Mouse (Mus musculus) layer of hippocampus, adult 2 months (tissue): Measurements from ENCODE around the gene Cdc42ep3. TPM values are rescaled to one million over a fixed set of nuclear protein-coding genes. Genes with fewer than 3 reads are reported as not detected.

Experiments
- DNase-seq, 2 experiments: peaks; one replicate each; pipeline ENCODE4 v3.0.0; 2022; ENCODE audit warnings: low spot score in 2 of 2
- H3K27ac ChIP-seq: fragments of 200-600 bp; 2 replicates; pipeline ENCODE4 v1.8.1; 2022
- H3K4me3 ChIP-seq: fragments of 200-600 bp; 2 replicates; pipeline ENCODE4 v1.8.1; 2022; ENCODE audit warnings: mild to moderate bottlenecking
- CTCF ChIP-seq: fragments of 200-600 bp; conservative IDR thresholded peaks from 2 replicates; pipeline ENCODE4 v1.8.1; 2022; ENCODE audit warnings: antibody characterized with exemption, mild to moderate bottlenecking, moderate library complexity
- long read RNA-seq, 2 experiments: library from polyadenylated mRNA; stranded (forward); transcript quantifications; one replicate each; pipeline ENCODE4 v2.0.0; 2021; ENCODE audit warnings: borderline mapping rate in 2 of 2
- total RNA-seq, 2 experiments: library from RNA; stranded (reverse); gene quantifications; 2 replicates each; pipeline ENCODE4 v1.2.3; 2021

Gene Cdc42ep3
- total RNA-seq: 1 to 10 TPM; 5.5 to 6.1 TPM
- long read RNA-seq, experiment 1, partial matches to known transcripts: 0 of 3 reads
- long read RNA-seq, experiment 1, other reads (novel, unspliced or antisense): 0 of 3 reads
- long read RNA-seq, experiment 2, partial matches to known transcripts: 0 of 5 reads
- long read RNA-seq, experiment 2, other reads (novel, unspliced or antisense): 1 of 5 reads

- peak within 1 kb of the TSS; percentile 82 for H3K4me3 ChIP-seq
- peak; percentile 19 to 57 for DNase-seq
- TF ChIP-seq CTCF: no peak; the same call in 1 of the 2 replicates
- peak within 1 kb of the TSS; percentile 82 for H3K27ac ChIP-seq
These were observed at the start of gene Cdc42ep3 for GRCm38 (mm10) chr17:79354444-79355270. Gene Cdc42ep3, minus strand, starts transcription at chr17:79355091.

- no peak overlapping the region for H3K4me3 ChIP-seq
- TF ChIP-seq CTCF: no peak
- DNase-seq: no peak
- H3K27ac ChIP-seq: no peak overlapping the region
These were observed 45.5 kb upstream of the Cdc42ep3 start for GRCm38 (mm10) chr17:79400356-79400755.

- Histone ChIP-seq H3K27ac (no peak overlapping the region), H3K4me3 (no peak overlapping the region)
- no peak for DNase-seq
- no peak for TF ChIP-seq CTCF
These were observed 43.5 kb upstream of the Cdc42ep3 start for GRCm38 (mm10) chr17:79398416-79398815.

GRCm38 (mm10) chr17:79394799-79395198, 39.9 kb upstream of the Cdc42ep3 start:
- peak in 1 of 2 experiments; percentile 6 for DNase-seq
- H3K27ac ChIP-seq: no peak overlapping the region
- H3K4me3 ChIP-seq: no peak overlapping the region
- TF ChIP-seq CTCF: no peak

GRCm38 (mm10) chr17:79393886-79394285, 39.0 kb upstream of the Cdc42ep3 start:
- no peak for TF ChIP-seq CTCF
- no peak overlapping the region for H3K27ac ChIP-seq
- no peak for DNase-seq
- no peak overlapping the region for H3K4me3 ChIP-seq

GRCm38 (mm10) chr17:79387465-79388066, 32.7 kb upstream of the Cdc42ep3 start:
- no peak for DNase-seq
- TF ChIP-seq CTCF: no peak
- H3K4me3 ChIP-seq: no peak overlapping the region
- H3K27ac ChIP-seq: no peak overlapping the region

GRCm38 (mm10) chr17:79381485-79381884, 26.6 kb upstream of the Cdc42ep3 start:
- TF ChIP-seq CTCF: no peak
- DNase-seq: no peak
- no peak overlapping the region for H3K4me3 ChIP-seq
- no peak overlapping the region for H3K27ac ChIP-seq

GRCm38 (mm10) chr17:79379191-79379590, 24.3 kb upstream of the Cdc42ep3 start:
- Histone ChIP-seq H3K27ac (no peak overlapping the region), H3K4me3 (no peak overlapping the region)
- no peak for DNase-seq
- TF ChIP-seq CTCF: no peak

GRCm38 (mm10) chr17:79376434-79377210, 21.7 kb upstream of the Cdc42ep3 start:
- TF ChIP-seq CTCF: no peak
- Histone ChIP-seq H3K4me3 (no peak overlapping the region), H3K27ac (no peak overlapping the region)
- DNase-seq: no peak

- no peak for DNase-seq
- no peak for TF ChIP-seq CTCF
These were observed 18.1 kb upstream of the Cdc42ep3 start for GRCm38 (mm10) chr17:79372973-79373372.

GRCm38 (mm10) chr17:79364749-79365450, 10.0 kb upstream of the Cdc42ep3 start:
- no peak overlapping the region for H3K4me3 ChIP-seq
- DNase-seq: no peak
- no peak overlapping the region for H3K27ac ChIP-seq
- TF ChIP-seq CTCF: no peak

More at GRCm38 (mm10) chr17:79372973-79373372, 18.1 kb upstream of the Cdc42ep3 start:
- no peak overlapping the region for H3K4me3 ChIP-seq
- no peak overlapping the region for H3K27ac ChIP-seq

GRCm38 (mm10) chr17:79356071-79356601, 1.2 kb upstream of the Cdc42ep3 start:
- peak overlapping the region; percentile 82 for H3K4me3 ChIP-seq
- TF ChIP-seq CTCF: no peak
- peak overlapping the region; percentile 82; the same call in 1 of the 2 replicates for H3K27ac ChIP-seq
- no peak for DNase-seq
